Comparison of ENCODE assay signal across 9 mouse cellular contexts in the genomic region with DNA sequence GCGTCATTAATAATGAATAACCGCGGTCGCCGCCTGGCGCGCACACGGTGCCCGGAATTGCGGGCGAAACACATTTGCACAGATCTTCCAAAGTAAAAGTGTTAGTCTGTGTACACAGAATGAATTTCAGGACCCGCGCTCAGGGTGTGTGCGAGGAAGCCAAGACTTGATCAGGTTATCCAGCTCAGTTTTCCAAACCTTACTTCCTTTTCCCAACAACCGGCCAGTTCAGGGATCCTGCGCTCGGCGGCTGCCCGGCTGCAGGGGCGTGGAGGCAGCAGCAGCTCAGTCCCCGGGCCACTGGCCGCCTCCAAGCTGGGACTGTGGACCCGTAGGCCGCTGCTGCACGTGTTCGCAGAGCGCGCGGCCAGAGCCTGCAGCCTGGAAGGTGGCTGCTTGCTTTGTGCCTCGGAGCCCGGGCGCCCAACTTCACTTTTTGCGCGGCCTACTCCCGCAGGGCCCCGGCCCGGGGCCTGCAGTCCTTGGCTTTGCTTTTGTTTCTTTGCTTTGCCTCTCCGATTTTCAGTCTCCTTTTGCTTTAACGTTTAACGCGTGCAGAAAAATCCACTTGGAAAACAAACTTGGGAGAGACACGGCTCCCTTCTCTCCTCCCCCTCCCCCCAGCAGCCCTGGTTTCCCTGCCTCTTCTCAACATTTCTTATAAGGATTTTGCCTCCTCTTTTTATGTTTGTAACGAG. TPM values are rescaled to one million over a fixed set of nuclear protein-coding genes. Genes with fewer than 3 reads are reported as not detected.
DNase-seq lines count a peak whose midpoint lies in the region; ATAC-seq and TF ChIP-seq lines count a peak whose summit lies in the region.
"Had no signal": no experiment of that assay in that cellular context is flagged by ENCODE, and none has a peak within 500 bp of the region (broad histone marks: within the 10 kb centered on the region; RNA-seq: fewer than 3 reads in every experiment).

No protein-coding gene starts in this region.

- 1% methylated on average over 43 of the region's 43 CpGs for WGBS in heart, adult 2 months
- 0% methylated on average over 42 of the region's 43 CpGs for WGBS in hindbrain, embryonic 15.5 days
- under 1% methylated on average over 43 of the region's 43 CpGs for WGBS in liver, embryonic 16.5 days (ENCODE audit: insufficient replicate concordance)

- TF ChIP-seq CTCF in heart, adult 2 months (IDR thresholded peaks at IDR 0.05) = no peak

- no peak overlapping the region; the same call in 1 of the 2 replicates for H3K27ac ChIP-seq in heart, adult 2 months
- H3K27ac ChIP-seq in hindbrain, embryonic 15.5 days (replicated peaks) = peak overlapping the region; percentile 96
- peak overlapping the region; percentile 65 for H3K27ac ChIP-seq in liver, embryonic 16.5 days (ENCODE audit: low read length)

- H3K36me3 ChIP-seq in heart, adult 2 months (ENCODE audit: control insufficient read depth, insufficient read depth, low read length) = no peaks in the 10 kb centered on the region
- H3K36me3 ChIP-seq in hindbrain, embryonic 15.5 days = peaks cover 6% of the 10 kb centered on the region; the same call in 1 of the 2 replicates
- peaks cover 12% of the 10 kb centered on the region; the same call in 1 of the 2 replicates for H3K36me3 ChIP-seq in liver, embryonic 16.5 days (ENCODE audit: control insufficient read depth, insufficient read depth)

- peak overlapping the region; percentile 93 for H3K4me2 ChIP-seq in hindbrain, embryonic 15.5 days
- H3K4me2 ChIP-seq in liver, embryonic 16.5 days (ENCODE audit: low read depth, low read length) = peak overlapping the region; percentile 99

- H3K27me3 ChIP-seq in heart, adult 2 months (ENCODE audit: control insufficient read depth, insufficient read depth, low read length) = peaks cover 10% of the 10 kb centered on the region
- no peaks in the 10 kb centered on the region for H3K27me3 ChIP-seq in hindbrain, embryonic 15.5 days
- no peaks in the 10 kb centered on the region; the same call in 1 of the 2 replicates for H3K27me3 ChIP-seq in liver, embryonic 16.5 days (ENCODE audit: control insufficient read depth, insufficient read depth, low read depth, low read length)

- TF ChIP-seq EP300 in heart, adult 2 months (IDR thresholded peaks at IDR 0.05; ENCODE audit: insufficient read depth, low read depth, low read length) = no peak

- peaks cover 3% of the 10 kb centered on the region for H3K4me1 ChIP-seq in heart, adult 2 months (ENCODE audit: control insufficient read depth, insufficient read depth, low read length)
- H3K4me1 ChIP-seq in hindbrain, embryonic 15.5 days (replicated peaks) = peaks cover 40% of the 10 kb centered on the region
- H3K4me1 ChIP-seq in liver, embryonic 16.5 days (ENCODE audit: control insufficient read depth, low read depth, low read length) = peaks cover 22% of the 10 kb centered on the region

- TF ChIP-seq POLR2A in heart, adult 2 months (IDR thresholded peaks at IDR 0.05; ENCODE audit: insufficient read depth, low read depth, low read length) = no peak

- ATAC-seq in erythroblast, adult 5-6 weeks (replicated peaks; ENCODE audit: low FRiP score, poor library complexity, severe bottlenecking) = 0 out of 2 replicates have a peak, but pooled peaks have one; percentile 21
- ATAC-seq in hindbrain, embryonic 15.5 days (ENCODE audit: low FRiP score, low read depth) = 0 out of 2 replicates have a peak, but pooled peaks have one; percentile 13
- ATAC-seq in liver, embryonic 16.5 days (ENCODE audit: low read depth) = peak; percentile 14; the same call in 1 of the 2 replicates
- ATAC-seq in inflammation-experienced regulatory T-cells, adult 6 months = no peak
- ATAC-seq: Patski had no signal

- no peaks in the 10 kb centered on the region for H3K9me3 ChIP-seq in hindbrain, embryonic 15.5 days
- H3K9me3 ChIP-seq in liver, embryonic 16.5 days (replicated peaks; ENCODE audit: control insufficient read depth, low read length) = no peaks in the 10 kb centered on the region

- intact Hi-C loops in heart, adult 2 months (cut with DNase I) = loop anchor here (2.0 to 10.0 kb wide), 2 partner anchors 163 to 1219 kb away; no protein-coding TSS in a partner anchor

- DNase-seq in heart, adult 2 months = peak; percentile 52 to 53
- no peak for DNase-seq in heart, adult 9 months (ENCODE audit: low spot score in 2 of 2)
- peak; percentile 46 for DNase-seq in WW6 (ENCODE audit: low read depth, low spot score)
- peak; percentile 35 to 53 for DNase-seq in spleen, postnatal 14 days (ENCODE audit: low spot score in 2 of 2)

- peak overlapping the region; percentile 54 for H3K4me3 ChIP-seq in heart, adult 2 months
- H3K4me3 ChIP-seq in hindbrain, embryonic 15.5 days = peak overlapping the region; percentile 76
- peak overlapping the region; percentile 75 for H3K4me3 ChIP-seq in liver, embryonic 16.5 days (ENCODE audit: low read depth, low read length)

- H3K9ac ChIP-seq in heart, adult 2 months (ENCODE audit: low read depth, low read length) = peak overlapping the region; percentile 17; the same call in 1 of the 2 replicates
- peak overlapping the region; percentile 86 for H3K9ac ChIP-seq in hindbrain, embryonic 15.5 days
- peak overlapping the region; percentile 68 for H3K9ac ChIP-seq in liver, embryonic 16.5 days (ENCODE audit: low read depth, low read length)

- H3K79me2 ChIP-seq in heart, adult 2 months (replicated peaks; ENCODE audit: control insufficient read depth, insufficient read depth, low read length) = no peaks in the 10 kb centered on the region

RNA-seq across cellular contexts. Expression of a gene that starts 4.0 kb away (rescaled TPM):
- 1 to 10 TPM; 2.4 to 4.2 TPM for total RNA-seq in heart, adult 2 months (2021)
- 1.1 and 1.7 TPM in 2 replicates for polyA plus RNA-seq in heart, adult 2 months (2012; rRNA removed)
- 11.1 and 25.5 TPM in 2 replicates for total RNA-seq in erythroblast, adult 5-6 weeks (2015; ENCODE audit: low replicate concordance)
- total RNA-seq in erythroblast, adult 5-6 weeks (2017; ENCODE audit: low replicate concordance) = 4.9 and 10.2 TPM in 2 replicates
- polyA plus RNA-seq in hindbrain, embryonic 15.5 days (2015; fragmentation: Nextera tagmentation; extraction: Ambion mirVana) = 93.1 and 116 TPM in 2 replicates
- polyA plus RNA-seq in liver, embryonic 16.5 days (2015; fragmentation: Nextera tagmentation; extraction: Ambion mirVana) = 17.7 and 20.9 TPM in 2 replicates
- polyA plus RNA-seq in inflammation-experienced regulatory T-cells, adult 6 months (2017; shearing (Covaris generic)) = under 1 TPM; 0.35 to 0.51 (median 0.44) TPM
- polyA plus RNA-seq: Patski had no signal

RNA-seq across cellular contexts. Expression of a gene that starts 7.0 kb away (rescaled TPM):
- not detected for total RNA-seq in heart, adult 2 months (2021)
- polyA plus RNA-seq in heart, adult 2 months (2012; rRNA removed) = not detected in 2 replicates
- not detected in 2 replicates for total RNA-seq in erythroblast, adult 5-6 weeks (2015; ENCODE audit: low replicate concordance)
- total RNA-seq in erythroblast, adult 5-6 weeks (2017; ENCODE audit: low replicate concordance) = 4.0 TPM in 1 of 2 replicates, not detected in the other
- polyA plus RNA-seq in hindbrain, embryonic 15.5 days (2015; fragmentation: Nextera tagmentation; extraction: Ambion mirVana) = not detected in 2 replicates
- not detected in 2 replicates for polyA plus RNA-seq in liver, embryonic 16.5 days (2015; fragmentation: Nextera tagmentation; extraction: Ambion mirVana)
- not detected for polyA plus RNA-seq in inflammation-experienced regulatory T-cells, adult 6 months (2017; shearing (Covaris generic))
- polyA plus RNA-seq: Patski had no signal

Comparison
In these comparisons a context has a peak if more than half of its experiments do, and no peak if none do; other contexts are left out.
1. DNase-seq: peak in heart, adult 2 months (2 of 2), WW6 (single experiment) and spleen, postnatal 14 days (2 of 2); none in heart, adult 9 months (0 of 2).
2. H3K9ac ChIP-seq: peak in every context shown above with its lines; median percentile 86 in hindbrain, embryonic 15.5 days; 68 in liver, embryonic 16.5 days; 17 in heart, adult 2 months.
3. Peak in every context shown above with its lines, with median percentiles within 50 percentile points of each other: H3K4me3 ChIP-seq.